ENCODE assay signal across 9 mouse cellular contexts in the genomic region with DNA sequence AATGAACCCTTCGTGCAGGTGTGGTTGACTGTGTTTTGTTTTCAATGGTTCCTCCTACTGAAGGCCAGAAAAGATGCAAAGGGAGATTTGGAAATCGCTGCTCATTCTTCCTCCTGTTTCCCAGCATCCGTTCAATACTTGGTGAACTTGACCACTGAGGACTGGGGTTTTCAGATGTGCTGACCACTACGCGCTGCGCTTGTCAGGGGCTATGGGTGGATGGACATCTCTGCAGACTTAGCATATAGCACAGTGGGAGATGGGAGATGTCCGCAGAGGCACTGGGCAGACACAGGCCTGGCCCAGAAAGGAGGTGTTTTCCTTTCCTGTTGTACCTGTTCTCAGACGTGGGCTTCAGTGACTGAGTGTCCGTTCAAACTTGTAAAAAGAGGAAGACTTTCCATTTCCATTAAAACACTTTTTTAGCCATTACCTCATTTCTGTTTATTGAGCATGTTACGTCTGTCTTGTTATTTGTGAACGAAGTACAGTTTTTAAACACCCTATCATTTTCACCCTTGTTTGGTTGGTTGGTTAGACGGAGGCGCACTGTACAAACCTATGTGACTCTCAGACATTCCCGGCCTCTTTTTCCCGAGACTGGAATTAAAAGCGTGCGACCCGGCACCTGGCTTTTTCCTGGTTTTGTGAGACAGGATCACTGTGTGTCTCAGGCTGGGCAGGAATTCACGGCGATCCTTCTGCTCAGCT. TPM values are rescaled to one million over a fixed set of nuclear protein-coding genes. Genes with fewer than 3 reads are reported as not detected.
DNase-seq lines count a peak whose midpoint lies in the region; ATAC-seq and TF ChIP-seq lines count a peak whose summit lies in the region.
"Had no signal": no experiment of that assay in that cellular context is flagged by ENCODE, and none has a peak within 500 bp of the region (broad histone marks: within the 10 kb centered on the region; RNA-seq: fewer than 3 reads in every experiment).

No protein-coding gene starts in this region.

- DNase-seq in gastrocnemius, adult 2 months, result no peak
- DNase-seq in gastrocnemius, postnatal 25 days, result no peak
- DNase-seq in MEL (ENCODE audit: low read depth, low spot score), result no peak
- no peak for DNase-seq in heart, postnatal 0 days (ENCODE audit: low spot score)
- no peak for DNase-seq in ovary, postnatal 14 days (ENCODE audit: low spot score)
- DNase-seq in adrenal gland, adult (ENCODE audit: inconsistent age in 2 of 2, low spot score in 1 of 2), result no peak
- DNase-seq in kidney, postnatal 25 days, result no peak

- peaks cover 10% of the 10 kb centered on the region for H3K79me2 ChIP-seq in MEL (ENCODE audit: control insufficient read depth, insufficient read depth, low read length, poor library complexity)

- peaks cover 0 to 8% of the 10 kb centered on the region in 2 experiments; a peak in 3 of 4 replicates for H3K4me1 ChIP-seq in MEL (ENCODE audit: control insufficient read depth in 1 of 2, insufficient read depth in 2 of 2, low read length in 2 of 2)
- peaks cover 14% of the 10 kb centered on the region for H3K4me1 ChIP-seq in heart, postnatal 0 days (ENCODE audit: control insufficient read depth, insufficient read depth)

- peak overlapping the region; percentile 97 for H3K27ac ChIP-seq in gastrocnemius, adult 2 months
- H3K27ac ChIP-seq in MEL (ENCODE audit: control insufficient read depth, low read depth, low read length), result peak overlapping the region; percentile 76
- H3K27ac ChIP-seq in heart, postnatal 0 days (ENCODE audit: low read depth), result peak overlapping the region; percentile 78

- no peaks in the 10 kb centered on the region for H3K9me3 ChIP-seq in MEL (replicated peaks; ENCODE audit: insufficient read depth, low read length)
- H3K9me3 ChIP-seq in heart, postnatal 0 days (replicated peaks; ENCODE audit: control insufficient read depth, low read length), result no peaks in the 10 kb centered on the region

- peak overlapping the region; percentile 99 for H3K9ac ChIP-seq in MEL (ENCODE audit: control insufficient read depth, low read depth, low read length, poor library complexity, severe bottlenecking)
- H3K9ac ChIP-seq in heart, postnatal 0 days (replicated peaks; ENCODE audit: low read depth, low read length), result peak overlapping the region; percentile 61

- peak overlapping the region; percentile 73 for H3K4me2 ChIP-seq in heart, postnatal 0 days (ENCODE audit: low read depth, low read length)

- peak; percentile 48 for ATAC-seq in heart, postnatal 0 days (ENCODE audit: insufficient read depth, low read depth)
- peak; percentile 23 for ATAC-seq in megakaryocyte, adult 5-6 weeks (ENCODE audit: poor library complexity, severe bottlenecking)

- H3K4me3 ChIP-seq in gastrocnemius, adult 2 months, result peak overlapping the region; percentile 92
- H3K4me3 ChIP-seq in MEL (ENCODE audit: control insufficient read depth in 1 of 2, insufficient read depth in 1 of 2, low read depth in 2 of 2, low read length in 2 of 2), result peak overlapping the region; percentile 86 to 92
- H3K4me3 ChIP-seq in heart, postnatal 0 days (ENCODE audit: low read depth, low read length), result peak overlapping the region; percentile 78

- H3K27me3 ChIP-seq in MEL (ENCODE audit: control insufficient read depth in 1 of 2, insufficient read depth in 2 of 2, low read length in 2 of 2), result no peaks in the 10 kb centered on the region
- H3K27me3 ChIP-seq in heart, postnatal 0 days (ENCODE audit: control insufficient read depth, insufficient read depth, low read length), result no peaks in the 10 kb centered on the region

- intact Hi-C loops in gastrocnemius, adult 2 months (cut with DNase I), result loop anchor here (1.0 to 5.0 kb wide), 2 partner anchors 42 to 99 kb away; no protein-coding TSS in a partner anchor

- no peak for TF ChIP-seq EP300 in MEL (IDR thresholded peaks at IDR 0.05; ENCODE audit: low read depth in 1 of 2, low read length in 2 of 2)
- no peak for TF ChIP-seq EP300 in heart, postnatal 0 days (IDR thresholded peaks at IDR 0.05; ENCODE audit: low read depth)

- TF ChIP-seq CTCF in gastrocnemius, adult 2 months (IDR thresholded peaks at IDR 0.05), result no peak
- no peak for TF ChIP-seq CTCF in MEL (IDR thresholded peaks at IDR 0.05 in 2 of 3, conservative IDR thresholded peaks at IDR 0.05 in 1 of 3; ENCODE audit: control insufficient read depth in 1 of 3, insufficient read depth in 1 of 3, low read depth in 2 of 3, low read length in 3 of 3, poor library complexity in 1 of 3, severe bottlenecking in 1 of 3)
- no peak for TF ChIP-seq CTCF in heart, postnatal 0 days (IDR thresholded peaks at IDR 0.05; ENCODE audit: low read depth)

- 30% methylated on average over 20 of the region's 20 CpGs for WGBS in heart, postnatal 0 days

- peaks cover 0 to 5% of the 10 kb centered on the region in 2 experiments; a peak in 2 of 4 replicates for H3K36me3 ChIP-seq in MEL (ENCODE audit: control insufficient read depth in 1 of 2, insufficient read depth in 2 of 2, low read length in 2 of 2)
- H3K36me3 ChIP-seq in heart, postnatal 0 days (replicated peaks; ENCODE audit: control insufficient read depth, insufficient read depth, low read length), result 0 out of 2 replicates have a peak, but pooled peaks cover 10% of the 10 kb centered on the region

- no peak for TF ChIP-seq POLR2A in MEL (IDR thresholded peaks at IDR 0.05; ENCODE audit: control insufficient read depth in 1 of 2, insufficient read depth in 1 of 2, low read depth in 1 of 2, low read length in 2 of 2, poor library complexity in 1 of 2)

- TF ChIP-seq RAD21 in MEL (IDR thresholded peaks at IDR 0.05; ENCODE audit: low read depth, low read length), result no peak

TF ChIP-seq in MEL, 35 proteins besides CTCF, POLR2A, EP300 and RAD21 (continues in another document):
- no peak for TF ChIP-seq HCFC1 (IDR thresholded peaks at IDR 0.05; ENCODE audit: low read depth, low read length)
- no peak for TF ChIP-seq USF1 (IDR thresholded peaks at IDR 0.05; ENCODE audit: low read depth, low read length)
- TF ChIP-seq ZNF384 (IDR thresholded peaks at IDR 0.05; ENCODE audit: low read depth, low read length), result no peak
- no peak for TF ChIP-seq GABPA (IDR thresholded peaks at IDR 0.05; ENCODE audit: low read depth, low read length)
- TF ChIP-seq CHD2 (IDR thresholded peaks at IDR 0.05; ENCODE audit: low read length), result no peak
- TF ChIP-seq ELF1 (IDR thresholded peaks at IDR 0.05; ENCODE audit: low read depth, low read length), result no peak
- TF ChIP-seq SIN3A (IDR thresholded peaks at IDR 0.05; ENCODE audit: low read length), result no peak
- TF ChIP-seq ETS1 (IDR thresholded peaks at IDR 0.05; ENCODE audit: low read depth, low read length), result no peak
- TF ChIP-seq MEF2A (IDR thresholded peaks at IDR 0.05; ENCODE audit: extremely low read depth, insufficient replicate concordance, low read depth, low read length, poor library complexity, severe bottlenecking), result no peak
- TF ChIP-seq JUND (IDR thresholded peaks at IDR 0.05; ENCODE audit: low read depth, low read length), result no peak

RNA-seq across cellular contexts. Expression of a gene that starts 0.5 kb away (rescaled TPM):
- total RNA-seq in gastrocnemius, adult 2 months (2021), result 10 to 100 TPM; 13.0 to 17.4 TPM
- total RNA-seq in gastrocnemius, postnatal 25 days (2021), result 10 to 100 TPM; 12.5 to 13.2 TPM
- 35.2 and 41.2 TPM in 2 replicates for total RNA-seq in MEL (2012; rRNA removed)
- 10 to 100 TPM in 1 of 2 experiments, not detected in 1; 30.9 TPM for polyA plus RNA-seq in MEL (2012; ENCODE audit: insufficient read depth in 1 of 2, insufficient read length in 2 of 2, low read depth in 1 of 2, low replicate concordance in 2 of 2, missing spikeins in 1 of 2)
- total RNA-seq in heart, postnatal 0 days (2014; rRNA removed; ENCODE audit: low replicate concordance), result 15.7 and 33.9 TPM in 2 replicates
- 21.3 and 22.9 TPM in 2 replicates for polyA plus RNA-seq in heart, postnatal 0 days (2015; fragmentation: Nextera tagmentation; extraction: Ambion mirVana)
- total RNA-seq in megakaryocyte, adult 5-6 weeks (2015), result 3.3 and 4.9 TPM in 2 replicates
- total RNA-seq in megakaryocyte, adult 5-6 weeks (2017), result 4.5 and 6.6 TPM in 2 replicates

RNA-seq across cellular contexts. Expression of a gene that starts 27.6 kb away (rescaled TPM):
- total RNA-seq in gastrocnemius, adult 2 months (2021), result 1 to 10 TPM; 1.9 to 2.7 TPM
- 1 to 10 TPM; 1.7 to 2.2 TPM for total RNA-seq in gastrocnemius, postnatal 25 days (2021)
- 2.8 and 3.1 TPM in 2 replicates for total RNA-seq in MEL (2012; rRNA removed)
- 1 to 10 TPM in 1 of 2 experiments, not detected in 1; 4.3 TPM for polyA plus RNA-seq in MEL (2012; ENCODE audit: insufficient read depth in 1 of 2, insufficient read length in 2 of 2, low read depth in 1 of 2, low replicate concordance in 2 of 2, missing spikeins in 1 of 2)
- total RNA-seq in heart, postnatal 0 days (2014; rRNA removed; ENCODE audit: low replicate concordance), result 3.3 and 5.3 TPM in 2 replicates
- polyA plus RNA-seq in heart, postnatal 0 days (2015; fragmentation: Nextera tagmentation; extraction: Ambion mirVana), result 2.2 and 2.3 TPM in 2 replicates
- 3.2 and 5.5 TPM in 2 replicates for total RNA-seq in megakaryocyte, adult 5-6 weeks (2015)
- total RNA-seq in megakaryocyte, adult 5-6 weeks (2017), result 4.2 and 4.6 TPM in 2 replicates

RNA-seq across cellular contexts. Expression of a gene that starts 27.7 kb away (rescaled TPM):
- 100 to 1,000 TPM; 135 to 160 TPM for total RNA-seq in gastrocnemius, adult 2 months (2021)
- total RNA-seq in gastrocnemius, postnatal 25 days (2021), result 100 to 1,000 TPM; 115 to 123 TPM
- 515 and 606 TPM in 2 replicates for total RNA-seq in MEL (2012; rRNA removed)
- polyA plus RNA-seq in MEL (2012; ENCODE audit: insufficient read depth in 1 of 2, insufficient read length in 2 of 2, low read depth in 1 of 2, low replicate concordance in 2 of 2, missing spikeins in 1 of 2), result 100 to 1,000 TPM; 394 to 458 TPM
- 163 and 234 TPM in 2 replicates for total RNA-seq in heart, postnatal 0 days (2014; rRNA removed; ENCODE audit: low replicate concordance)
- 457 and 460 TPM in 2 replicates for polyA plus RNA-seq in heart, postnatal 0 days (2015; fragmentation: Nextera tagmentation; extraction: Ambion mirVana)
- 439 and 533 TPM in 2 replicates for total RNA-seq in megakaryocyte, adult 5-6 weeks (2015)
- total RNA-seq in megakaryocyte, adult 5-6 weeks (2017), result 536 and 608 TPM in 2 replicates

RNA-seq across cellular contexts. Expression of a gene that starts 34.4 kb away (rescaled TPM):
- total RNA-seq in gastrocnemius, adult 2 months (2021), result not detected
- total RNA-seq in gastrocnemius, postnatal 25 days (2021), result not detected
- total RNA-seq in MEL (2012; rRNA removed), result not detected in 2 replicates
- not detected for polyA plus RNA-seq in MEL (2012; ENCODE audit: insufficient read depth in 1 of 2, insufficient read length in 2 of 2, low read depth in 1 of 2, low replicate concordance in 2 of 2, missing spikeins in 1 of 2)
- total RNA-seq in heart, postnatal 0 days (2014; rRNA removed; ENCODE audit: low replicate concordance), result not detected in 2 replicates
- polyA plus RNA-seq in heart, postnatal 0 days (2015; fragmentation: Nextera tagmentation; extraction: Ambion mirVana), result not detected in 2 replicates
- total RNA-seq in megakaryocyte, adult 5-6 weeks (2015), result 0.04 TPM in 1 of 2 replicates, not detected in the other
- total RNA-seq in megakaryocyte, adult 5-6 weeks (2017), result not detected in 2 replicates
- total RNA-seq: heart, adult 18-20 months had no signal

RNA-seq across cellular contexts. Expression of a gene that starts 45.1 kb away (rescaled TPM):
- 10 to 100 TPM; 46.2 to 48.3 TPM for total RNA-seq in gastrocnemius, adult 2 months (2021)
- total RNA-seq in gastrocnemius, postnatal 25 days (2021), result 10 to 100 TPM; 39.7 to 43.9 TPM
- 33.9 and 34.2 TPM in 2 replicates for total RNA-seq in MEL (2012; rRNA removed)
- polyA plus RNA-seq in MEL (2012; ENCODE audit: insufficient read depth in 1 of 2, insufficient read length in 2 of 2, low read depth in 1 of 2, low replicate concordance in 2 of 2, missing spikeins in 1 of 2), result 10 to 100 TPM in 1 of 2 experiments, not detected in 1; 44.4 TPM
- 32.5 and 36.0 TPM in 2 replicates for total RNA-seq in heart, postnatal 0 days (2014; rRNA removed; ENCODE audit: low replicate concordance)
- polyA plus RNA-seq in heart, postnatal 0 days (2015; fragmentation: Nextera tagmentation; extraction: Ambion mirVana), result 5.7 and 6.1 TPM in 2 replicates
- total RNA-seq in megakaryocyte, adult 5-6 weeks (2015), result 10.6 and 10.9 TPM in 2 replicates
- total RNA-seq in megakaryocyte, adult 5-6 weeks (2017), result 28.8 and 31.0 TPM in 2 replicates
